Mouse (Mus musculus) thymus, adult 2 months (tissue): ENCODE data around the gene Slc25a20. TPM values are rescaled to one million over a fixed set of nuclear protein-coding genes. Genes with fewer than 3 reads are reported as not detected.

ENCODE experiments used
- DNase-seq: peaks from one replicate; pipeline ENCODE4 v3.0.0; 2021
- H3K27ac ChIP-seq: fragments of 200-500 bp; 2 replicates; pipeline ENCODE4 v1.5.1; 2012; ENCODE audit warnings: low read length, control low read depth; ENCODE audit not compliant: control insufficient read depth, insufficient read depth
- H3K27me3 ChIP-seq: fragments of 200-500 bp; 2 replicates; pipeline ENCODE4 v1.6.1; 2012; ENCODE audit warnings: mild to moderate bottlenecking, low read length, moderate library complexity, mixed read lengths; ENCODE audit not compliant: control insufficient read depth, insufficient read depth
- H3K36me3 ChIP-seq: fragments of 200-500 bp; 2 replicates; pipeline ENCODE4 v1.6.1; 2012; ENCODE audit warnings: mild to moderate bottlenecking, low read length, moderate library complexity; ENCODE audit not compliant: control insufficient read depth, insufficient read depth
- H3K4me1 ChIP-seq: fragments of 200-500 bp; replicated peaks from 2 replicates; pipeline ENCODE4 v1.6.1; 2012; ENCODE audit warnings: low read length; ENCODE audit not compliant: control insufficient read depth, insufficient read depth
- H3K4me3 ChIP-seq: fragments of 200-500 bp; 2 replicates; pipeline ENCODE4 v1.5.1; 2012; ENCODE audit warnings: mild to moderate bottlenecking, low read length, control low read depth, moderate library complexity; ENCODE audit not compliant: control insufficient read depth, insufficient read depth
- CTCF ChIP-seq: fragments of 200-500 bp; IDR thresholded peaks from 2 replicates; pipeline ENCODE4 v1.5.1; 2012; ENCODE audit warnings: mild to moderate bottlenecking, control low read depth, low read length, moderate library complexity, borderline replicate concordance; ENCODE audit not compliant: control insufficient read depth, poor library complexity, insufficient read depth; ENCODE audit errors: extremely low read depth
- POLR2A ChIP-seq: fragments of 200-500 bp; IDR thresholded peaks from 2 replicates; pipeline ENCODE4 v1.6.1; 2012; ENCODE audit warnings: mild to moderate bottlenecking, low read length, control low read depth, moderate library complexity; ENCODE audit not compliant: control insufficient read depth, poor library complexity, insufficient read depth; ENCODE audit errors: extremely low read depth
- WGBS: fragments of 180-500 bp; shearing (Covaris S2); methylation state at CpG from one replicate; pipeline ENCODE4 v1.1.7; 2018; 5-methylcytosine and 5-hydroxymethylcytosine counted together
- polyA plus RNA-seq: library from polyadenylated mRNA; depleted of rRNA; stranded (reverse); fragments of >200 nt; gene quantifications from 2 replicates; pipeline ENCODE4 v1.2.3, GENCODE M21; 2012

The Slc25a20 gene
- polyA plus RNA-seq, 1 experiment: 19.8 TPM

- Histone ChIP-seq H3K27ac (no peak overlapping the region), H3K4me1 (no peaks in the 10 kb centered on the region), H3K36me3 (0 out of 2 replicates have a peak, but pooled peaks cover 3% of the 10 kb centered on the region), H3K4me3 (no peak overlapping the region), H3K27me3 (no peaks in the 10 kb centered on the region)
- WGBS: 95% methylated on average over 5 of the region's 5 CpGs
- no peak for TF ChIP-seq POLR2A
- TF ChIP-seq CTCF: no peak
- no peak for DNase-seq
Observed at GRCm38 (mm10) chr9:108632375-108632774, 29.5 kb upstream of the Slc25a20 start.

- TF ChIP-seq POLR2A: no peak
- TF ChIP-seq CTCF: no peak
- H3K36me3 ChIP-seq: no peaks in the 10 kb centered on the region
- H3K4me1 ChIP-seq: no peaks in the 10 kb centered on the region
- WGBS: 95% methylated on average over 2 of the region's 2 CpGs
- H3K27me3 ChIP-seq: no peaks in the 10 kb centered on the region
- no peak for DNase-seq
- no peak overlapping the region for H3K4me3 ChIP-seq
- H3K27ac ChIP-seq: no peak overlapping the region
Observed at GRCm38 (mm10) chr9:108633846-108634245, 28.0 kb upstream of the Slc25a20 start.

GRCm38 (mm10) chr9:108635415-108635814 is 26.5 kb upstream of the Slc25a20 start:
- no peak overlapping the region for H3K4me3 ChIP-seq
- no peak for DNase-seq
- peaks cover 3% of the 10 kb centered on the region for H3K36me3 ChIP-seq
- H3K4me1 ChIP-seq: no peaks in the 10 kb centered on the region
- H3K27me3 ChIP-seq: no peaks in the 10 kb centered on the region
- TF ChIP-seq POLR2A (no peak), CTCF (no peak)
- no peak overlapping the region for H3K27ac ChIP-seq
- WGBS: 92% methylated on average over 2 of the region's 2 CpGs

GRCm38 (mm10) chr9:108639825-108640224 is 22.1 kb upstream of the Slc25a20 start:
- H3K4me3 ChIP-seq: no peak overlapping the region
- no peak overlapping the region for H3K27ac ChIP-seq
- no peaks in the 10 kb centered on the region for H3K4me1 ChIP-seq
- DNase-seq: no peak
- no peaks in the 10 kb centered on the region for H3K27me3 ChIP-seq
- 69% methylated on average over 2 of the region's 2 CpGs for WGBS
- H3K36me3 ChIP-seq: peaks cover 22% of the 10 kb centered on the region
- TF ChIP-seq POLR2A: no peak
- no peak for TF ChIP-seq CTCF

- peak overlapping the region; percentile 93 for H3K4me3 ChIP-seq
- H3K36me3 ChIP-seq: peaks cover 5% of the 10 kb centered on the region; the same call in 1 of the 2 replicates
- peaks cover 8% of the 10 kb centered on the region for H3K4me1 ChIP-seq
- no peak for DNase-seq
- no peaks in the 10 kb centered on the region for H3K27me3 ChIP-seq
- TF ChIP-seq POLR2A (no peak), CTCF (no peak)
- 20% methylated on average over 10 of the region's 10 CpGs for WGBS
- no peak overlapping the region for H3K27ac ChIP-seq
Observed at GRCm38 (mm10) chr9:108648166-108648565, 13.7 kb upstream of the Slc25a20 start.

- Histone ChIP-seq H3K4me1 (peaks cover 8% of the 10 kb centered on the region), H3K36me3 (no peaks in the 10 kb centered on the region), H3K27me3 (no peaks in the 10 kb centered on the region), H3K4me3 (peak within 1 kb of the TSS; percentile 93), H3K27ac (peak within 1 kb of the TSS; percentile 82)
- TF ChIP-seq POLR2A (peak; percentile 74; the same call in 1 of the 2 replicates), CTCF (no peak)
- WGBS: under 1% methylated on average over 112 of the region's 112 CpGs
- DNase-seq: peak; percentile 91
Observed at GRCm38 (mm10) chr9:108648611-108649560, 13.0 kb upstream of the Slc25a20 start, which contains the start of gene Arih2. Gene Arih2 (minus strand): TSS chr9:108649386.
